Mouse (Mus musculus) activated CD4-positive, CD25-positive, alpha-beta regulatory T cell (primary cell): ENCODE measurements around the gene Postn. TPM values are rescaled to one million over a fixed set of nuclear protein-coding genes. Genes with fewer than 3 reads are reported as not detected.

Experiments
- polyA plus RNA-seq, 2 experiments: library from polyadenylated mRNA; unstranded; fragments of 100-300 nt; shearing (Covaris generic); gene quantifications; one replicate each; pipeline ENCODE4 v1.2.1; 2017

Postn gene
- under 1 TPM in 1 of 2 experiments, not detected in 1; 0.12 TPM for polyA plus RNA-seq

GRCm38 (mm10) chr3:54360897-54361296 is at the start of gene Postn:
Postn (plus strand) TSS chr3:54361109.

Other genes starting within 250 kb of the Postn start
- gene Trpc4, start 205.1 kb upstream of the Postn start, polyA plus RNA-seq = under 1 TPM in 1 of 2 experiments, not detected in 1; 0.38 TPM